Mouse (Mus musculus) midbrain, embryonic 13.5 days (tissue): ENCODE data around the gene Sco2. TPM values are rescaled to one million over a fixed set of nuclear protein-coding genes. Genes with fewer than 3 reads are reported as not detected.

Experiments
- ATAC-seq: fragments of 200-750 bp; cut with Nextera tagmentation; 2 replicates; pipeline ENCODE4 v1.8.0; 2017; ENCODE audit warnings: mild to moderate bottlenecking, moderate TSS enrichment, moderate library complexity
- H3K27ac ChIP-seq: fragments of 300-500 bp; sonication (generic); 2 replicates; pipeline ENCODE4 v1.5.1; 2015; ENCODE audit warnings: inconsistent platforms, mild to moderate bottlenecking, moderate library complexity
- H3K27me3 ChIP-seq: fragments of 300-500 bp; sonication (generic); 2 replicates; pipeline ENCODE4 v1.6.1; 2015; ENCODE audit warnings: mild to moderate bottlenecking, inconsistent platforms
- H3K36me3 ChIP-seq: fragments of 300-500 bp; sonication (generic); 2 replicates; pipeline ENCODE4 v1.6.1; 2015; ENCODE audit warnings: mild to moderate bottlenecking, inconsistent platforms
- H3K4me1 ChIP-seq: fragments of 300-500 bp; sonication (generic); replicated peaks from 2 replicates; pipeline ENCODE4 v1.6.1; 2015; ENCODE audit warnings: inconsistent platforms
- H3K4me2 ChIP-seq: fragments of 300-500 bp; sonication (generic); replicated peaks from 2 replicates; pipeline ENCODE4 v1.6.1; 2015; ENCODE audit warnings: moderate library complexity, mild to moderate bottlenecking, inconsistent platforms
- H3K4me3 ChIP-seq: fragments of 300-500 bp; sonication (generic); replicated peaks from 2 replicates; pipeline ENCODE4 v1.5.1; 2015; ENCODE audit warnings: mild to moderate bottlenecking, inconsistent platforms
- H3K9ac ChIP-seq: fragments of 300-500 bp; sonication (generic); replicated peaks from 2 replicates; pipeline ENCODE4 v1.6.1; 2015; ENCODE audit warnings: mild to moderate bottlenecking, inconsistent platforms
- H3K9me3 ChIP-seq: fragments of 300-500 bp; sonication (generic); 2 replicates; pipeline ENCODE4 v1.6.1; 2016; ENCODE audit warnings: mild to moderate bottlenecking, inconsistent platforms
- WGBS: fragments of 180-500 bp; shearing (Covaris S2); methylation state at CpG from one replicate; pipeline ENCODE4 v1.1.7; 2015; 5-methylcytosine and 5-hydroxymethylcytosine counted together
- polyA plus RNA-seq: library from polyadenylated mRNA; unstranded; fragments of >200 nt; fragmentation: Nextera tagmentation; extraction: Ambion mirVana; gene quantifications from 2 replicates; pipeline ENCODE4 v1.2.1, GENCODE M21; 2015

The Sco2 gene
- 7.3 and 9.4 TPM in 2 replicates for polyA plus RNA-seq

DNA sequence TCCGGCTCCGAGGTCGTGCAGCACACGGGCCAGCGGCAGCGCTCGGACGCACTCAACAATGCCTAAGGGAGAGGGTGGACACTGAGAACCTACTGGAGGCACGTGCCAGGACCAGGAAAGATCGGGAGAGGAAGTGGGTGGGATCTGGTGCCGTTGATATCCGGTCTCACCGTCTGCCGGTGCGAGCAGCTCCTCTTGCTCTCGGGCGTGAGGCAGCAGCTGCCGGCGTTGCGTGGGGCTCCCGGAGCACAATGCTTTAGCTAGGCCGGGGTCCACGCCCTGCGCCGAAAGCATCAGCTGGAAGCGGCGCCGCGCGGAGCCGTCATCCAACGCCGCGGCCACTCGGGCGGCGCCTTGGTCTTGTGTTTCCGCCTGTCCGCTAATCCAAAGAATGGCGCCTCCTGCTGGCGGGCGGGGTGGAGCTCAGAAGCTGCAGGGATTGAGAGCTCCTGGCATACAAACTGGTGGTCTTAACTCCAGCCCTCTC, at the start of gene Sco2:
TSS of gene Sco2 (minus strand) at position 85 of the 487 bp plus-strand sequence.
- WGBS: under 1% methylated on average over 42 of the region's 42 CpGs
- Histone ChIP-seq H3K4me2 (peak within 1 kb of the TSS; percentile 71), H3K36me3 (peaks cover 40% of the 10 kb centered on the region), H3K4me1 (peaks cover 31% of the 10 kb centered on the region), H3K4me3 (peak within 1 kb of the TSS; percentile 64), H3K27me3 (peaks cover 30% of the 10 kb centered on the region), H3K27ac (peak within 1 kb of the TSS; percentile 95), H3K9me3 (no peaks in the 10 kb centered on the region), H3K9ac (peak within 1 kb of the TSS; percentile 86)
- peak; percentile 89 for ATAC-seq

DNA sequence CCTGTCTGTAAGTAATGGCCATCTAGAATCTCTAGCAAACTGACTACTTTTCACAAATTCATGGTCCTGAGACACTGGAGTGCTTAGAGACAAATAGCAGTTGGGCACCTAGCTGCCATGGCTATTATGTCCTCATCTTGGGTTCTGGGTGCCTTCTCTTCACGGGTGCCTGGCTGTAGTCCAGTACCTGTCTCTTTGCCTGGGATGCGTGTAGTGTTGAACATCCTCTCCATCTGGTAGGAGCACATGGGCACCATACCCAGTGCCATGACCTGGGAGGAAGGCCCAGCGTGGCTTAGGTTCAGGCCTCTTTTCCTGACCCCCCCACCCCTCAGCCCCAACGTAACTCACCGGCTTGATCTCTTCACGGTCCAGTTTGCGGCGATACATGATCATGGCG, 48.3 kb upstream of the Sco2 start:
- H3K27me3 ChIP-seq: no peaks in the 10 kb centered on the region
- H3K4me2 ChIP-seq: no peak overlapping the region
- 94% methylated on average over 9 of the region's 9 CpGs for WGBS
- no peaks in the 10 kb centered on the region for H3K9me3 ChIP-seq
- H3K4me3 ChIP-seq: no peak overlapping the region
- ATAC-seq: no peak
- H3K4me1 ChIP-seq: no peaks in the 10 kb centered on the region
- peaks cover 73% of the 10 kb centered on the region for H3K36me3 ChIP-seq
- H3K27ac ChIP-seq: no peak overlapping the region
- no peak overlapping the region for H3K9ac ChIP-seq

DNA sequence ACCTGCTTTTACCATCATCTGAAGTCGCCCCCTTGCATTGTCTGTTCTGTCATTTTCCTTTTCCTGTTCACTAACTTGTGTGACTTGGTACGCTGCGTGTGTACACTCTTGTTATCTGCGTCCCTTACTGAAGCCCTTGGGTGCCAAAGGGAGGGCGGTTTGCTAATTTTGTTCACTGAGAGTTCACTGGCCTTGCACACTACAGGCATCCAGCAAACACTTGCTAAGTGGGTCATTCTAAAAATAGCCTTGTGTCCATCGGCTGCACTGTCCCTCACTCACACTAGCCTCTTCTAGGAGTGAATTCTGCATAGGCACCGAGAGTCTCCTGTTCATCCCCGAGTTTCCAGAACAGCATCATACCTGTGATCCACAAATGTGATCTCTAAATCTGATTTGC, 41.6 kb upstream of the Sco2 start:
- H3K9ac ChIP-seq: no peak overlapping the region
- H3K36me3 ChIP-seq: peaks cover 36% of the 10 kb centered on the region
- no peak overlapping the region for H3K4me3 ChIP-seq
- H3K4me1 ChIP-seq: no peaks in the 10 kb centered on the region
- no peak overlapping the region for H3K27ac ChIP-seq
- ATAC-seq: no peak
- no peaks in the 10 kb centered on the region for H3K27me3 ChIP-seq
- H3K9me3 ChIP-seq: no peaks in the 10 kb centered on the region
- no peak overlapping the region for H3K4me2 ChIP-seq
- 89% methylated on average over 8 of the region's 8 CpGs for WGBS

DNA sequence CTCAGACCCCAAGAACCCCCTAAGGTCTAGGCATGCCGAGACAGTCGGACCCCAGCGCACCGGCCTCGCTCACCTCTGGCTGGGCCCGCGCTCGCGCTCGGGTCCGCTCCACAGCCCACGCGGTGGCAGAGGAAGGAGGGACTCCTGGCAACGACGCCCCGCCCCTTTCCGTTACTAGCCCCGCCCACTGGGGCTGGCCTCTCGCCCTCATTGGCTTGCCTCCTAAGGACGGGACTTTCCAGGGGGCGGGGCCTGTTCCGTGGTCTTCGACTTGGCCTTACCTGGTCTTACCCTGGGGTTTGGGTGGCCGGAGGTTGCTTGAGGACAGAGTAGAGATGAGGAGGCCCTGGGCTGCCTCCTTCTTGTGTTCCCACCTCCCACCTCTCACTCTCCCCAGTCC, 36.5 kb upstream of the Sco2 start, which contains the start of gene Syce3:
TSS of gene Syce3 (minus strand) at position 386 of the 400 bp plus-strand sequence.
- Histone ChIP-seq H3K9ac (no peak within 1 kb of the TSS), H3K4me1 (no peaks in the 10 kb centered on the region)

DNA sequence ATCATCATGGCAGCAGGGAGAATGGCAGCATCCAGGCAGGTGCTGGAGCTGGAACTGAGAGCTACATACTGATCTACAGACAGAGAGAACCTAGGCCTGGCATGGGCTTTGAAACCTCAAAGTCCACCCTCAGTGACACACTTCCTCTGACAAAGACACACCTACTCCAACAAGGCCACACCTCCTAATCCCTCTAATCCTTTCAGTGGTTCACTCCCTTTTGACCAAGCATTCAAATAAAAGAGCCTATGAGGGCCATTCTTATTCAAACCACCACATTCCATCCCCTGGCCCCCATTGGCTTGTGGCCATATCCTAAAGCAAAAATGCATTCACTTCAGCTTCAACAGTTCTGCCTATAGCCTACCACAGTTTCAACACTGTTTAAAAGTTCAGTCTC, 33.0 kb upstream of the Sco2 start:
- Histone ChIP-seq H3K9ac (no peak overlapping the region), H3K36me3 (no peaks in the 10 kb centered on the region), H3K9me3 (peaks cover 12% of the 10 kb centered on the region), H3K4me1 (no peaks in the 10 kb centered on the region), H3K4me3 (no peak overlapping the region), H3K4me2 (no peak overlapping the region), H3K27ac (no peak overlapping the region), H3K27me3 (no peaks in the 10 kb centered on the region)
- ATAC-seq: no peak

More for the DNA sequence above, 36.5 kb upstream of the Sco2 start, which contains the start of gene Syce3:
- no peak within 1 kb of the TSS for H3K27ac ChIP-seq
- no peak for ATAC-seq
- H3K9me3 ChIP-seq: peaks cover 12% of the 10 kb centered on the region
- no peak within 1 kb of the TSS for H3K4me3 ChIP-seq
- H3K27me3 ChIP-seq: no peaks in the 10 kb centered on the region
- no peak within 1 kb of the TSS for H3K4me2 ChIP-seq
- no peaks in the 10 kb centered on the region for H3K36me3 ChIP-seq
- 92% methylated on average over 22 of the region's 24 CpGs for WGBS

DNA sequence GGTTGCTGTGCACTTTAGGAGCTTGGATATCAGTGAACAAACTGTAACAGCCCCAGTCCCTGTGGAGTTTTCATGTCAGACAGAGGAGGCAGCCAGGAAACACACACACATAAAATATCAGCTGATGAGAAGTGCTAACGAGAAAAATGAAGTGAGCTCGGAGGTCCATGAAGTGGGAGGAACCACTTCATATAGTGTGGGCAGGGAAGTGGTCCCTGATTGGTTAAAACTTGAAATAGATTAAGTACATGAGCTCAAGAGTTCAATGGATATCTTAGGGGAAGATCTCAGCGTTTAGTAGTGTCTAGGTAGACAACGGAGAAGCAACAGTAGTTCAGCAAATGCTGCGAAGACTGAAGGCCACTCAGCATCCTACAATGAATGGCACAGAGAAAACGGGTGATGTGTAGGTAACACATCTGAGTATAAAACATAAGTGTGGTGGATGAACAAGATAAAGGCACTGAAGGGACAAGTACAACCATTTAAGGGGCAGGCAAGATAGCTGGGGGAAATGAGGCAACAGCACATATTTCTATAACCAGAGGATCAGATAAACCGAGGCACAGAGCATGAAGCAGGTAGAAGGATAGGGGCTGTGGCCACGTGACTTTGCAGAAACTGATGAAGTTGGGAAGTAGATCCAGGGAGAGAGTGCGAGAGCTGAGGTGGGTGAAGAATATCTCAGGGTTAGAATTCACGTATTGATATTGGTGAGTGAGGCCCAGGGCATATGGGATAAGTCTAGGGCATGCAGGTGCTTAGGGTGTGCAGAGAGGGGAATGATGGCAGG, 31.4 kb upstream of the Sco2 start:
- ATAC-seq: no peak
- H3K9me3 ChIP-seq: peaks cover 12% of the 10 kb centered on the region
- no peak overlapping the region for H3K4me3 ChIP-seq
- no peaks in the 10 kb centered on the region for H3K4me1 ChIP-seq
- 87% methylated on average over 10 of the region's 10 CpGs for WGBS
- H3K9ac ChIP-seq: no peak overlapping the region
- no peaks in the 10 kb centered on the region for H3K36me3 ChIP-seq
- no peaks in the 10 kb centered on the region for H3K27me3 ChIP-seq
- H3K27ac ChIP-seq: no peak overlapping the region
- H3K4me2 ChIP-seq: no peak overlapping the region

DNA sequence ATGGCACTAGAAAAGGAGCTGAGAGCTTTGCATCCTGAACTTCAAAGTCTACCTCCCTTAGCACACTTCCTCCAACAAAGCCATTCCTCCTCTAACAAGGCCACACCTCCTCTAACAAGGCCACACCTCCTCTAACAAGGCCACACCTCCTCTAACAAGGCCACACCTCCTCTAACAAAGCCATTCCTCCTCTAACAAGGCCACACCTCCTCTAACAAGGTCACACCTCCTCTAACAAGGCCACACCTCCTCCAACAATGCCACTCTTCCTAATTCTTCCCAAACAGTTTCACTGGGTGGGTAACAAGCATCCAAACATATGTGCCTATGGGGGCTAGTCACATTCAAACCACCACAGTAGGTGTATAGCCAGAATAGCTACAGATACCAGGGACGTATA, 28.8 kb upstream of the Sco2 start:
- Histone ChIP-seq H3K9ac (no peak overlapping the region), H3K27me3 (no peaks in the 10 kb centered on the region), H3K4me1 (no peaks in the 10 kb centered on the region), H3K4me2 (no peak overlapping the region), H3K27ac (no peak overlapping the region), H3K36me3 (no peaks in the 10 kb centered on the region), H3K4me3 (no peak overlapping the region), H3K9me3 (peaks cover 3% of the 10 kb centered on the region; the same call in 1 of the 2 replicates)
- no peak for ATAC-seq
- WGBS: 92% methylated on average over 1 of the region's 1 CpGs

DNA sequence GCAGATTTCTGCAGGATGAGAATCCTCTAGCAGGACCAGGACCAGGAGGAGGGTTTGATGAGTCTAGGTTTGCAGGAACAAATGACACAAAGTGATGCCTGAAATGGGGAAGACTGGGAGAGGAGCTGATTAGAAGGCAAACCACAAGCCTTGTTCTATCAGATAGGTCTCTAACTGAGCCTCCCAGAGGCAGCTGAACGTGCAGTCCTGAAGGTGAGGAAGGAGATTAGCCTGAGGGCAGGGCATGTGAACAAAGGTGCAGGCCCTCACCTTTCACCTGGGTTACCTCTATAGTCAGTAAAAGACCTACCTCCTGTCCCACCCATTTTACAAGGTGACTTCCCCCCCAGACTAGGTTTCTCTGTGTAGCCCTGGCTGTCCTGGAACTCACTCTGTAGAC, 26.1 kb upstream of the Sco2 start:
- 78% methylated on average over 1 of the region's 1 CpGs for WGBS
- H3K9me3 ChIP-seq: no peaks in the 10 kb centered on the region
- no peak for ATAC-seq
- no peaks in the 10 kb centered on the region for H3K4me1 ChIP-seq
- H3K27me3 ChIP-seq: no peaks in the 10 kb centered on the region
- H3K36me3 ChIP-seq: no peaks in the 10 kb centered on the region
- no peak overlapping the region for H3K4me2 ChIP-seq
- H3K9ac ChIP-seq: no peak overlapping the region
- H3K27ac ChIP-seq: no peak overlapping the region
- H3K4me3 ChIP-seq: no peak overlapping the region

DNA sequence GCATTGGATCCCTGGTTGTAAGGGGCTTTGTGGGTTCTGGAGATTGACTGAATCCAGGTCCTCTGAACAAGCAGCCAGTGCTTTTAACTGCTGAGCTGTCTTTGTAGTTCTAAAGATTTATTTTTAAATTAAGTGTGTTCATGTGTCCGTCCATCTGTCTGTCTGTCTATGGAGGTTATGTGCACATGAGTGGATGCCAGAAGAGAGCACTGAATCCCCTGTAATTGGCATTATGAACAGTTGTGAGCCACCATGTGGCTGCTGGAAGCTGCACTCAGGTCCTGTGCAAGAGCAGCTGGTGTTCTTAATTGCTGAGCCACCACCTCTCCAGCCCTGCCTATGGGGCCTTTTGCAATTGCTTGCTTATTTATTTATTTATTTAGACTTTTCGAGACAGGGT, 24.5 kb upstream of the Sco2 start:
- Histone ChIP-seq H3K9me3 (no peaks in the 10 kb centered on the region), H3K27me3 (no peaks in the 10 kb centered on the region), H3K4me3 (no peak overlapping the region), H3K4me1 (no peaks in the 10 kb centered on the region), H3K36me3 (no peaks in the 10 kb centered on the region), H3K27ac (no peak overlapping the region), H3K4me2 (no peak overlapping the region), H3K9ac (no peak overlapping the region)
- WGBS: 89% methylated on average over 2 of the region's 2 CpGs
- no peak for ATAC-seq

DNA sequence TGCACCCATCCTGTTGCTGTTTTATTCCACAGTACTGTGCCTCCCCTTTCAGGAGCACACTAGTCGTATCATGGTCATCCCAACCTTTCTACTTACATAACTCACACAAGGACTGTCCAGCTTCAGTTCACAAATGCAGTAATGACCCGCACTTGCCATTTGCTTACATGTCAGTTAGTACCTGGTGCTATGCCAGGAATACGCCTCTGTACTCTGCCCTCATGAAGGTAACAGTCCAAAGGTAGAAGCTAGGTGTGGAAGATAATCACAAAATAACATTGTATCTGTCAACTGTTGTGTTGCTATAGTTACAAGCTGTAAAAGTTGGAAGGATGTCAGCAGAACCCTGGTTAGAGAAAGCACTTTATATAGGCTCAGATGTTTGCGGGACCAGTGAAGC, 23.2 kb upstream of the Sco2 start:
- WGBS: 87% methylated on average over 4 of the region's 4 CpGs
- no peak overlapping the region for H3K27ac ChIP-seq

DNA sequence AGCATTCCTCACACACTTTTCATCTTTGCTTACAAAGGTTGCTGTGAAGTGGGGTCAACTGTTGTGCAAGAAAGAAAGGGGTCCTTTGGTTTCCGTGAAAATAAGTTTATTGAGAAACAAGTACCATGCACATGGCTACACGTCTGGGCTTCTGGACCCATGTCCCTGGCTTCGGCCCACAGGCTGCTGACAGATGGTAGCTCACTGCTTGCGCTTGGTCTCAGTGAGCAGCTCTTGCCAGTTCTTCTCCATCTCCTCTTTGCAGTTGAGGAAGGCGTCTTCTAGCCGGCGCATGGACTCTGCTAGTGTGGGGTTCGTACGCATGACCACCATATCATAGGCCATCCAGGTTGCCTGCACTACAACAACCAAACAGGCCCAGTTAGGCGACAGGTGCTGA, 16.4 kb upstream of the Sco2 start:
- no peak overlapping the region for H3K4me2 ChIP-seq

More for the DNA sequence above, 23.2 kb upstream of the Sco2 start:
- Histone ChIP-seq H3K9me3 (no peaks in the 10 kb centered on the region), H3K9ac (no peak overlapping the region), H3K27me3 (no peaks in the 10 kb centered on the region), H3K36me3 (no peaks in the 10 kb centered on the region), H3K4me1 (no peaks in the 10 kb centered on the region), H3K4me3 (no peak overlapping the region), H3K4me2 (no peak overlapping the region)
- no peak for ATAC-seq

DNA sequence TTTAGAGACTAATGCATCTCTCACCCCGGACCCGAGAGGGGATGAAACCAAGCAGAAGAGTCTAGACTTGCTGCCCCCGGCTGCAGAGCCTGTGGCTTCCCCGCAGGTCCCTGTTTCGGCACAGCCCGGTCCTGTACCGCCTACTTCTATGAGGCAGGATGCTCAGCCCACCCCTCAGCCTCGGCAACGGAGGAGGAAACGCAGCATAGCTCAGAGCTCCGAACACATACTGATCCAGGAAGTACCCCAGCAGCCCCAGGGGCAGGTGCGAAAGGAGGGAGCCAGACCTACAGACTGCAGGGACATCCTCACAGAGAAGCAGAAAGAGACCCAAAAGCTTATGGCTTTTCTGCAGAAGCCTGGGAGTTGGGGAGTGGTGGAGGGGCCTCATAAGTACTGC, 13.5 kb upstream of the Sco2 start:
- no peak overlapping the region for H3K9ac ChIP-seq
- WGBS: 54% methylated on average over 12 of the region's 12 CpGs
- ATAC-seq: no peak
- H3K27ac ChIP-seq: no peak overlapping the region
- H3K4me3 ChIP-seq: no peak overlapping the region
- H3K4me1 ChIP-seq: no peaks in the 10 kb centered on the region
- H3K4me2 ChIP-seq: no peak overlapping the region
- H3K27me3 ChIP-seq: no peaks in the 10 kb centered on the region
- no peaks in the 10 kb centered on the region for H3K36me3 ChIP-seq
- H3K9me3 ChIP-seq: no peaks in the 10 kb centered on the region

More for the DNA sequence above, 16.4 kb upstream of the Sco2 start:
- Histone ChIP-seq H3K4me3 (no peak overlapping the region), H3K27ac (no peak overlapping the region), H3K9ac (no peak overlapping the region), H3K4me1 (no peaks in the 10 kb centered on the region), H3K9me3 (no peaks in the 10 kb centered on the region), H3K36me3 (no peaks in the 10 kb centered on the region), H3K27me3 (no peaks in the 10 kb centered on the region)
- 86% methylated on average over 10 of the region's 10 CpGs for WGBS
- no peak for ATAC-seq
